Mouse (Mus musculus) testis, postnatal 10 days (tissue): ENCODE measurements at regions not wholly inside any gene's neighbourhood (a gene's known extent, or its start where the extent isn't known, plus 50 kb on each side); places are given as distances from the start of the nearest gene placed in this dataset.
"Not testable (repeated sequence)": the region's sequence is repeated elsewhere in the genome, so short reads cannot be mapped to it uniquely, and the experiment has no call there.

Source experiments
- DNase-seq: peaks from one replicate; pipeline ENCODE4 v3.0.0; 2021; ENCODE audit warnings: low spot score

GRCm38 (mm10) chr11:7809741-7810140 is 596.0 kb upstream of the Igfbp3 start:
- DNase-seq = no peak

GRCm38 (mm10) chr11:7796373-7796772 is 582.6 kb upstream of the Igfbp3 start:
- DNase-seq = no peak

GRCm38 (mm10) chr11:7794206-7794605 is 580.5 kb upstream of the Igfbp3 start:
- no peak for DNase-seq

GRCm38 (mm10) chr11:7780476-7781112 is 566.9 kb upstream of the Igfbp3 start:
- DNase-seq = no peak

GRCm38 (mm10) chr11:7775361-7775760 is 561.6 kb upstream of the Igfbp3 start:
- DNase-seq = not testable (repeated sequence)

- no peak for DNase-seq
Observed at GRCm38 (mm10) chr11:7765303-7765702, 551.6 kb upstream of the Igfbp3 start.

GRCm38 (mm10) chr11:7758862-7759467 is 545.2 kb upstream of the Igfbp3 start:
- DNase-seq = no peak
